Mouse (Mus musculus): ENCODE data around the gene Mef2a.
A peak's percentile ranks its signal among the peaks of the same experiment; 100 is the strongest.
"Not testable (repeated sequence)": the region's sequence is repeated elsewhere in the genome, so short reads cannot be mapped to it uniquely, and the experiment has no call there.

Gene Mef2a

DNA sequence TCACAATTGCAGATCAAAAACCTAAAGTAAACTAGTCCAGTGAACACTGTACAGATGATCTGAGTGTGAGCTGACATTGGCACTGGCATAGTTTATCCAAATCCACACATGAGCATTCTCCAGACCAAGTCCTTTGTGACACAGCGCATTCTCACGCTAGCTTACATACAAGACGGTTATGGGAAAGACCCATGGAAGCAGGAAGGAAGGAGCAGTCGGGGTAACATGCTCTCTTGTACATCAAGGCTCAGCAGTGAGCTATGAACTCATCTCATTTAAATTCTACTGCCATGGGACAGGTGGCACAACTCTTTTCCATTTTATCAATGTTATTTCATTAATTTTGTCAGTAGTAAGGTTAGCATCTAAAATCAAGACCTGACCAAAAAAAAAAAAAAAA lies 3.0 kb downstream of the Mef2a start:
- no peak for DNase-seq (ENCODE audit: low spot score)

DNA sequence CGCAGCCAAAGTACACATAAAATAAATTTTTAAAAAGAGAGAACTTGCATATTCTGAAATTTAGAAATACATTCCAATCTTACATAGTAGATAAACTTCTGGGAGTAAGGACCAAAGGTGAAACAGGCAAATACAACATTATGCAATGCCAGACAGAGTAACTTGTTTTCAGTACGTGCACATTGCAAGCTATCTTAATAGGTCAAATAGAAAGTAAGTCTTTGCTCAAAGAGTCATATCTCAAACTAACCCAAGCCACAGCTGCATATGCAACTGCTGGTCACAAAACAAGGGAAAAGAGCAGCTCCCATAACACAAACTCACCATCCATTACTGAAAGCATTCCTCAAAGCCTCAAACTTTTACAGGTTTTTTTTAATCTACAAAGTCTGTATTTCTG lies 4.3 kb downstream of the Mef2a start:
- no peak for DNase-seq (ENCODE audit: low spot score)

DNA sequence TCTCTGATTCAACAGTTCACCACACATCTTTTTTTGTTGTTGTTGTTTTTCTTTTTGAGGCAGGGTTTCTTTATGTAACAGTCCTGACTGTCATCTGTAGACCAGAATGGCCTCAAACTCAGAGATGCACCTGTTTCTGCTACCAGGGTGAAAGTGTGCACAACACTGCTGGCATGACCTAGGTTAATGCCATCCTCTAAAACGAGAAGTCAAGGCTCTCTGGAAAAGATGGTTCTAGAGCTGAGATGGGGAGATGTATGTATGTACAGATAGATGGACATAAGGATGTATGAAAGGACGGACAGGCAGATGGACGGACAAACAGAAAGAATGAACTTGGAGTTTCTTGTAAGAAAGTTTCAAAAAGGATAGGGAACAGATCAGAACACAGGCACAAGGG lies 12.1 kb downstream of the Mef2a start:
- no peak for DNase-seq (ENCODE audit: low spot score)

DNA sequence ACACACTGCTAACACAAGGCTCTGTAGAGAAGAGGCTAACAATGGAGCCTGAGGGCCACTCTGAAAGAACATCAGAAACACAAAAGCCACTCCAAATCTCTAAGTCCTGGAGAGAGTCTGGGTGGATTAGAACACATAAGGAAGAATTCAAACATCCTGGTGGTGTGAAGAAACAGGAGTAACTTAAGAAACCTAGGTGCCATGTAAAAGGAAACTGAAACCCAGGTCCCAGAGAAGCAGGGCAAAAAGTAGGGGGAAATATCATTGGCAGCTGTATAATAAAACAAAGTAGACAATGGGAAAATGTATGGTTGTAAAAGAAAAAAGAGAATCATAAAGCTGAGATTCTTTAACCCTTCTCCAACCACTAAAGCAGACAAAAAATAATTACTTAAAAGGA lies 12.8 kb downstream of the Mef2a start:
- no peak for DNase-seq (ENCODE audit: low spot score)

DNA sequence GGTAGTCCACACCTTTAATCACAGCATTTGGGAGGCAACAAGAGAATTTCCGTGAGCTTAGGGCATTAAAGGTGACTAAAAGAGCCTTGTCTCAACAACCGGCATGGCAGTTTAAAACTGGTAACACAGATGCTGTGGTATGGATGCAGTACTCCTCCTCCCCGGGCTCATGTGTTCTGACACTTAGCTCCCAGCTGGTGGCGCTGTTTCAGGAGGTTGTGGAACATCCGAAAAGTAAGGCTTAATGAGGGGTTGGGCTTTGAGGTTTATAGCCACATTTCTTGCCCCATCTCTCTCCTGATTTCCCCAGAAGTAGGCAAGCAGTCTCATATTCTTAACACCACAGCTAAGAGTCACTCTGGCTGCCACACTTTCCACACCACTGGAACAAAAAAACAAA lies 16.8 kb downstream of the Mef2a start:
- no peak for DNase-seq (ENCODE audit: low spot score)

DNA sequence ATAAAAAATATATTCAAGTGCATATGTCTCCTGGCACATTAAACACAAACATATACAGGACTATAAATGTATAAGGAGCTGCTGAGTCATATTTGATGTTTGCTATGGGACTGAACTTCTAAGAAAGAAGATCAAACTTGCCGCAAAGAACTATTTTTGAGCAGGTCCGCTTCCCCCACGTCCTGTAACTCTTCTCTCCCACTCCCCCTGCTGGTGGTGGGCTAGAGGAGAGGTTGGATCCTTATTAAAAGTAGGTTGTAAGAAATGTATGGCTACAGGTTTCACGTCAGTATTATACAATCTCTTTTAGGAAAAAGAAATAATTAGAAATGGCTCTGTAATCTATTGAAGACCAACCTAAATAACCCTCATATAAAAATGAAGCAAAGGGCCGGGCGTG lies 19.0 kb downstream of the Mef2a start:
- DNase-seq (ENCODE audit: low spot score), result no peak

DNA sequence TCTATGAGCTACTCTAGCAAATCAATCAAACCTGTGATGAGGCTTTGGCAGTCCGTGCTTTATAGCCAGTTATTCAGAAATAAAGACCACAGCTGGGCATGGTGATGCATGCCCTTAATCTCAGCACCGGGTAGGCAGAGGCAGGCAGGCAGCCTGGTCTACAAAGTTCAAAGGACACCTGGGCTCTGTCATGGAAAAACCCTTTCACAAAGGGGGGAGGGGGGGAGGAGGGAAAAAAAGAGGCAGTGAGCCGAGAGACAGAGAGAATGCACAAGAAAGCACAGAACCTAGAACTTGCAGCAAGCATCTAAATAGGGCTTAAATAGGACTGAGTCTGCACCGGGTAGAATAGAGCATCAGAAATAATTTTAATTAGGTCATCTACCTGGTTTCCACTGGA lies 19.7 kb downstream of the Mef2a start:
- DNase-seq (ENCODE audit: low spot score), result no peak

DNA sequence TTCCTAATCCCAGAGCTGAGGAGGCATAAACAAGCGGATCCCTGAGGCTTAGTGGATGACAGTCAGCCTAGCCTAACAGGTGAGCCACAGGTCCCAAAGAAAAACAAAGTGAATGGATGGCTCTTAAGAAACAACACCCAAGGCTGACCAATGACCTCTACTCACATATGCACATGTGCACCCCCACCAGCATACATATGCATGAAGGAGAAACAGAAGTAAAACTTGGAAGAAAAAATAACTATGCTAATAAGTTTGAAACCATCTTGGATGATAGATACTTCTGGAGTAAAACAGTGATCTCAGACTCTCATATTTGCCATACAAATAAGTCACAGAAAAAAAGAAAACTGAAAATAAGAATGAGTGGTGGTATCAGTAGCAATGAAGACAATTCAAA lies 28.2 kb downstream of the Mef2a start:
- no peak for DNase-seq (ENCODE audit: low spot score)

DNA sequence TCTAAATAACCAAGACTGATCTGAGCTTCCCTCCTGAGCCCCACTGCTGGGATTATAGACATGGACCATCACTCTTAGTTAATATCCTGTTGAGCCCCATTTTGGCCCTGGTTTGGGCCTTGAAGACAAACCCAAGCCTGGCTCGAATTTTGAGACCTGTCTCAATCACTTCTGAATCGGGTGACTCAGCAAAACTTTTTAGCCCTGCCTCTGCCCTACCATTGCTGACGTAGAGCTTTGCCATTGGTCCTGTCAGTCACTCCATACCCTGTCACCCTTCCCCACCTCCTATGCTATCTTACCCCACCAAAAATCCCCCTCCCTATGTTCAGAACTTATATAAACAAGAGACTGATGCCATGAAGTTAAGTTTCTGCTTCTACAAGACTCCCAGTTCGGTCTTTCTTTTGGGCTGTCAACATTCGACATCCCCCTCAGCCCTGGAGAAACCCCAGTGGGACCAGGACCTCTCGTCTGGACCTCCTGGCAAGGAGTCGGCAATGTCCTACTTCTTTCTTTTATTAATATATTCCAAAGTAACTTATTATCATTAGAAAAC lies 30.5 kb downstream of the Mef2a start:
- DNase-seq (ENCODE audit: low spot score), result no peak

DNA sequence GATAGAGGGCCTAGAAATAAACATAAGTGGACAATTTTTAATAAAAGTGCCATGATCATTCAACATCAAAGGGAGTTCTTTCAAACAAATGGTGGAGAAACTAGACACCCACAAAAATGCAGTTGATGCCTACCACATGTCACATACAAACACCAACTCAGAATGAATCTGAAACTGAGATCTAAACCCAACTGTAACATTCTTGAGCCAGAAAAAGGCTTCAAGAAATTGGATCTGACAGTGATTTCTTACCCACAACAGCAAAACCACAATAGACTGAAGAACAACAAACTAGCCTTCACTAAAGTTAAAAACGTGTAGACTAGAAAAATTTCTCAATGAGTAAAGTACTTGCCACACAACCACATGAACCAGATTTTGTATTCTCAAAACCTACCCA lies 52.3 kb downstream of the Mef2a start:
- DNase-seq (ENCODE audit: low spot score), result no peak

DNA sequence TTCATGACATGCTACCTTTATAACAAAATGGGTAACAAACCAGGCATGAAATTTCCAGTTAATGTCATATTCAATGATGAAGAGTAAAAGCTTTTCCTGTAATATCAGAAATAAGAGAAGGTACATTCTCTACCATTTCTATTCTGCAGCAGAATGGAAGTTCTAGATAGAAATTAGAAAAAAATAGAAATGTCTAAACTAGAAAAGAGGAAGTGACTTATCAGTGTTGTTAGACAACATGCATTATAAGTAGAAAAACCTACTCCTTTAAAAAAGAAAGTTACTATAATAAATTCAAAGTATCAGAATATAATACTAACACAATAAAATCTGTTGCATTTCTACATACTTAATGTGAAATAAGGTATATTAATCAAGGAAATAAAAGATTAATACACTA lies 54.0 kb downstream of the Mef2a start:
- no peak for DNase-seq (ENCODE audit: low spot score)

DNA sequence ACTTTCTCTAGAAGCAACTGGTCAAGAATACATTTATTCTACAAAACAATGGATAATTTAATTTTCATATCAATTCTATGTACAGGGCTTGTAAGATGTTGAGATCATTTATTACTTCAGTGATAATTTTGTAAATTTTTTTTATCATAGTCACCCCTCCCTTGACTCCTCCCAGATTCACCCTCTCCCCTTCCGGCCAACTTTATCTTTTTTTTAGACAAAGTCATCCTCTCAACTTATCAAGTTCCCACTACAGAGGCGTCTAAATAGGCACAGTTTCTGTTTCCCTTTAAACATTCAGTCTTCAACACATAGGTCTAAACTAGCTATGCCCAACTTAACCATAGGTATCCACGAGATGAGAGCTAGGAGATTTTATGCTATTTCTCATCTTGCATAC lies 59.5 kb downstream of the Mef2a start:
- no peak for DNase-seq (ENCODE audit: low spot score)

DNA sequence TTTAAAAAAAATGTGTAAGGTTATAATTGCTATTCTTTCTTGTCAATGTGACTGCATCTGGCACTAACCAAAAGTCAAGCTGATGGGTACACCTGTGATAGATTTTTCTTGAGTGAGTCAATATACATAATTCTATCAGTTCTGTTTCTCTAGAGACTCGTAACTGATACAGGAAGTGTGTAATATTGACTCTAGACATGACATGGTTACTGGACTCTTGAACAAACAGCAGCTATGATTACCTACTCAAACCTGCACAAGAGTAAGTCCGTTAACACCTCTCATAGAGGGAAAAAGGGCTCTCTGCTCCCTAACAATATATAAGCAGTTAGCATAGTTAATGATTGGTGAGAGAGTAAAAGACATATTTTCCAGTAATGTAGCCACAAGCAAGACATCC lies 62.5 kb downstream of the Mef2a start:
- no peak for DNase-seq (ENCODE audit: low spot score)

DNA sequence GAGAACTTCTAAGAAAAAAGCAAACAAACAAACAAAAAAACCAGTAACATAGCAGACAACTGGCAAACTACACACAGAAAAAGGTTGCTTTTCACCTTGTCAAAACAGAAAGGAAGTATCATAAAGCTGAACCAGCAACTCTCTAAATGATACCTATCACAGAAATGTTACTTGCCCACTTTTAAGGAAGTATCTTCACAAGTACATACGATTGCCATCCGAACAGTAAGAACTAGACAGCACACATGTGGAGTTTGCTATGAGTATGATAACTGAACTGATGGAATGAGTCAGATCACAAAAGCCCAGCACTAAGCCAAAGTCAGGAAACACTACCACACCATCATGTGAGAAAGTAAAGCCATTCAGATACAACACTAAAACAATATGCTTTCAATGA lies 64.6 kb downstream of the Mef2a start:
- no peak for DNase-seq (ENCODE audit: low spot score)

DNA sequence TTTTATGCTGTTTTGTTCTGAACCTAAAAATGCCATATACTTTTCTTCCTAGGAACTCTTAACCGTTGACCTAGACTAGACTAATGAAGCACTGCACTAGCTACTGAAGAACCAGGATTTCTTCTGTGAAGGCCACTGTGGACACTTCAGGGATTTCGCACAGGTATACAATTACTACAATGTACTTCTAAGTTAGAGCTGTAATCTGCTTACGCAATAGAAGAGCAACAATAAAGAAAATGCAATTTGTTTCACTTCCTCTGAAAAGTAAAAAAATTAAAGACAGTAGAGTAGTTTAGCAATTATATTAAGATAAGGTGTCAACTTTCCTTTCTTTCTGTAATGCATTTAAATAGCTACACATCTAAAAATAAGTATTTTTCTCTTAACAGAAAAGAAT lies 65.6 kb downstream of the Mef2a start:
- DNase-seq (ENCODE audit: low spot score), result no peak

DNA sequence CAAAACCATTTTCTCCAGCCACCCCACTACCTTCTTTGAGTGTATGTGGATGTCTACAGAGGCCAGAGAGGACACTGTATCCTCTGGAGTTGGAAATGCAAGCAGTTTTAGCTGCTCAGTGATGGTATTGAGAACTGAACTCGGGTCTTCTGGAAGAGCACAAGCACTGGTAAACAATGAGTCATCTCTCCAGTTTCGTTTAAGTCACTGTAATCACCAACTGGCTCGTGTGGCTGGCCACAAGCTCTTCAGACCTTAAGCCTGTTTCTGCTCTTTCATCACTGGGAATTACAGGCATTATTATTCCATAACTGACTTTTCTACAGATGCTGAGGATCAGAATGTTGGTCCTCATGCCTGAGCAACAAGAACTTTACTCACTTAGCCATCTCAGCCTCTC lies 67.7 kb downstream of the Mef2a start:
- no peak for DNase-seq (ENCODE audit: low spot score)

DNA sequence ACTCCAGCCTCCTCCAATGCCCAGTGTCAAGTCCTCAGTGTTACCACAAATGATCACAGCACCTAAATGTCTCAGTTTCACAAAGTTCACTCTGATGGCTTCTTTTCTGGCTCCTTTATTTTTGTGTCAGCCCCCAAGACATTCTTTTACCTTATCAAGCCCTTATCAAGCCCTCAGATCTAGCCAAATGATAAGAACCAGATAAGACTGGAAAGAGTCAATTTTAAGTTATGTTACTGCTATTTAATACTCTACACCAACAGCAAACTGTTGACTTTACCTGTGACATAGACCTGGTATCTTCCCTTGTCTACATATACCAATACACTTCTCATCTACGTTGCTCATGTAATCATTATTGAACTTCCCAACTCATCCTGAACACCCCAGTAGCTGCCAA lies 76.2 kb downstream of the Mef2a start:
- DNase-seq (ENCODE audit: low spot score), result no peak

DNA sequence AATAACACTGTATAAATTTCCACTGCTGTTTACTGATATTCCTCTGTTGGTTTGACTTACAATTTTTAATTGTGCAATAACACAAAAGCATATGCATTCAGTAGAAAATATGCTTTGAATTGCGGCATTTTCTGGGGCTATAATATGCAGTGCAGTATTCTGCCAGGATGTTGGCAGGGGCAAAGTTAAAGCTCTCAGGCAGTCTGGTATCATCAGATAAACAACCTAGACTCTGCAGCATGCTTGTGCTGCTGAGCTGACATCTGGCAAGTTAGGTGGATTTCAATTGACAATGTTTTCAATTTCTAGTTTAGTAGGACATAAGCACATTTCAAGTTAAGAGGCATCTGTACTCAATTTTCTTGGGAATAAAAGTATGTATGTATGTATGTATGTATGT lies 81.3 kb downstream of the Mef2a start:
- no peak for DNase-seq (ENCODE audit: low spot score)

DNA sequence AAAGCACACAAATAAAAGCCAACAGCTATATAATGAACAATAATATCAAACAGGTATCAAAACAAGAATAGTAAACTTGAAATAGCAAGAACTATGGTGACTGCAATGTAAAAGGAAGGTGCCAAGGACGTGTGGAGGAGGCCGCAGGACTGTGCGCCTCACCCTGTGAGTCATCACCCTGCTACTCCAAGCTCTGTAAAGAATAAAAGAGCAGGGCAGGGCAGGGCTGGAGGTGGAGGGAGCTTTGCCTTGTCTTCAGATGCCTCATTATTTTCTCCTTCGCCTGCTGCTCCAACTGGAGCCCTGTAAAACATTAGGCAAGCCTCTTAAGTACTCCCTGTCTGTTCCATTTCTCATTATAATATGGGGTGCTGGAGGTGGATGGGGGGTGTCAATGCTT lies 85.2 kb downstream of the Mef2a start:
- DNase-seq (ENCODE audit: low spot score), result peak; percentile 21

DNA sequence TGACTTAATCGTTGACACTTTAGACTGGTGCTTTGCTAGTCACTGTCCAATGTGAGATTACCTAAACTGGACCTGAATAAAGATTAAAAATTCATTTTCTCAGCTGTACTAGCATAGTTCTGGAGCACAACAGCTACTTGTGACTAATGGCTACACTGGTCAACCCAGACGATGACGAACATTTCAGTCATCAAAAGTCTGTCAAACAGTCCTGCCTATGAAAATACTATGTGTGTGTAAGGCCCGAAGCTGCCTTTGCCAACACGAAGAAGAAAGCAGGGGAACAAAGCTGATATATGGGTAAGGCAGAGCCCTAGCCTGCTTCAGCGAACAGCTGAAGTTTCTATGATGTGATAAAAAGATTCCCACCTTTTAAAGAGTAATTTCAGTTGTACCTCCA lies 89.1 kb downstream of the Mef2a start:
- DNase-seq (ENCODE audit: low spot score), result no peak

DNA sequence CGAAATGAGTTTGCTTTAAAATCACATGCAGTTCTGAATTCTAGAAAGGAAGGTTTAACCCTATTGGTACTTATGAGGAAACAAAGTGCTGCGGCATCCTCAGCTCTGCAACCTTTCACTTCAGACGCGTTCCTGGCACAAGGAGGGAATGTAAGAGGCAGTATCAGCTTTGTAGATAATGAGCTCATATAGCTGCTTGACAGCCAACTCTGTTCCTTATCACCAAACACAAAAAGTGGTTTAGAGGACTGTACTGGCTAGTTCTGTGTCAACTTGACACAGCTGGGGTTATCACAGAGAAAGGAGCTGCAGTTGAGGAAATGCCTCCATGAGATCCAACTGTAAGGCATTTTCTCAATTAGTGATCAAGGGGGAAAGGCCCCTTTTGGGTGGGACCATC lies 102.2 kb downstream of the Mef2a start:
- DNase-seq (ENCODE audit: low spot score), result not testable (repeated sequence)

DNA sequence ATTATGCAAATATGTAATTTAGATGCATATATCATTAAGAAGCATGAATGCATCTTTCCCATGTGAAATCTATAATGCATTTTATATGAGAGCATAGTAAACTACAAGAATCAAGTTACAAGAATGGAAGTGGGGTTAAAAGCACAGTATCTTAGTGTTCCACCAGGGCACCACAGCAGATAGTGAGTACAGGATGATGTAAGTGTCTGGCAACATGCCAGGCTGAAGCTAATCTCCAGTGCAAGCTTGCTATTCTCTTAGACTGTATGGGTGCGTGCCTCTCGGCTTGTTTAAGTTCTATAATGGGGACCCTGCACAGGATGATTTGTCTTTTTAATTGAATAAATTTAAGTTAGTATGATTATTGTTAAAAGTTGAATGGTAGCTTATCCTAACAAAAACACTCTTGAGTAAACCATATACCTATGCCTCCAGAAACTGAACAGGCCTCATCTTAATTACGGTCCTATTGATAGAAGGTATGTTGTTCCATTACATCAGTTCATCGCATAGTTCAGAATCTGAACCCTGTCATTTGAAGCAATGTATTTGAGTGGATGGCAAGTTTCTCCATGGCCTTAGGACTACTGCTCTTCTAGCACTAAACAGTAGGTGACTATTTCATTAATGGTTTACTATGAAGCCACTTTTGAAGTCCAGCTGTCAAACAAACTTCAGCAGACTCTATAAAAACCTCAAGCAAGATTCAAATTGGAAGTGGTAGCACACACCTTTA lies 112.7 kb downstream of the Mef2a start:
- DNase-seq (ENCODE audit: low spot score), result peak; percentile 50

DNA sequence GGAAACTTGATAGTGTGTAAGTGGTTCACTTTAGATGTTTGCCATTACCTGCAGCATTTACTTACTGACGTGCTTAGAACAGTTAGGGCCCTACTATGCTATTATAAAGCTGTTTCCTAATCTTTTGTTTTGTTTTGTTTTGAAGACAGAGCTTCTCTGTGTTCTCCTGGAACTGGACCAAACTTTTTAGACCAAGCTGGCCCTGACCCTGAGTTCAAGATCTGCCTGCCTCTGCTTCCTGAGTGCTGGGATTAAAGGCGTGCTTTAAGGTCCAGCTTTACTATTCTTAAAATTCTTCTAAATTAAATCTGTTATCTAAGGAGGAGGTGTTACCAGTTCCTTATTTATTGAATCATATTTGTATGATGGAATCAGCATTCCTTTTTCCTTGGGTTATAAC lies 126.6 kb downstream of the Mef2a start:
- no peak for DNase-seq (ENCODE audit: low spot score)

DNA sequence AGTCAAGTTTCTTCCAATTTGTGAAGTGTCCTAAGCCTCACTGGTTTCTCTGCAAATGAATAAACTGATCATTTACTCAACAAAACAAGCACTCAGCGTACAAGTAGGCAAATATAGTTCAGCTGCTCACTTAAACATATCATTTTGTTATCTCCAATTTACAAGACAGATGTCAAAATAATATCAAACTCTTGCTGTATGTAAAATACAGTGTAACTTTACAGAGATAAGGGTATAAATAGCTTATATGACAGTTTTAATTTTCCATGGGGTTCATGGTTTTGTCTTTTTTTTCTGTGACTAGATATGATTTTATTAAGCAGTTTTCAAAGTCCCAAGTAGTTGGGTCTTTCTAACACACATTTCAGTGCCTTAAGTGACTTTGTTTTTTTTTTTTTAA lies 127.4 kb downstream of the Mef2a start:
- no peak for DNase-seq (ENCODE audit: low spot score)
